Mouse (Mus musculus) liver, embryonic 14.5 days (tissue): ENCODE measurements around the gene Trio.

Experiments used
- CTCF ChIP-seq: IDR thresholded peaks from 2 replicates; pipeline ENCODE4 v1.5.1; 2016; ENCODE audit warnings: antibody characterized with exemption, low read depth, control low read depth
- EP300 ChIP-seq: IDR thresholded peaks from 2 replicates; pipeline ENCODE4 v1.6.1; 2016; ENCODE audit warnings: antibody characterized with exemption, low read depth

- TF ChIP-seq CTCF, result no peak
- TF ChIP-seq EP300, result no peak
Observed at GRCm38 (mm10) chr15:27752677-27753342, 272.8 kb downstream of the Trio start.
